Mouse (Mus musculus) fibroblast of lung, adult 2 months (primary cell): ENCODE measurements around the gene Rubcn.

Experiments used
- DNase-seq: peaks from one replicate; pipeline ENCODE4 v3.0.0-alpha.2; 2011; ENCODE audit warnings: low read depth

The Rubcn gene

DNA sequence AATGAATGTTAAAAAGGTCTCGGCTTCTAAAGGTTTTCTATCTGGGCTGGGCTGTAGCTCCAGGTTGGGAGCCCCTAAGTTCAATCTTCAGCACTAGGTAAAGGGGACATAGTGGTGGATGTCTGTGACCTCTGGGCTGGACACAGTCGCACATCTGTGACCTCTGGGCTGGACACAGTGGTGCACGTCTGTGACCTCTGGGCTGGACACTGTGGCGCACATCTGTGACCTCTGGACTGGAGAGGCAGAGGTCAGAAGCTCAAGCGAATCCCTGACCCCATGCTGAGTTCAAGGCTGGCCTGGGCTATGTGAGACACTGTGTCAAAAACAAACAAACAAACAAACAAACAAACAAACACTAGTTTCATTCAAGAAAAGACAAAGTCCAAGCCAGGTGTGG lies 7.3 kb downstream of the Rubcn start:
- no peak for DNase-seq

DNA sequence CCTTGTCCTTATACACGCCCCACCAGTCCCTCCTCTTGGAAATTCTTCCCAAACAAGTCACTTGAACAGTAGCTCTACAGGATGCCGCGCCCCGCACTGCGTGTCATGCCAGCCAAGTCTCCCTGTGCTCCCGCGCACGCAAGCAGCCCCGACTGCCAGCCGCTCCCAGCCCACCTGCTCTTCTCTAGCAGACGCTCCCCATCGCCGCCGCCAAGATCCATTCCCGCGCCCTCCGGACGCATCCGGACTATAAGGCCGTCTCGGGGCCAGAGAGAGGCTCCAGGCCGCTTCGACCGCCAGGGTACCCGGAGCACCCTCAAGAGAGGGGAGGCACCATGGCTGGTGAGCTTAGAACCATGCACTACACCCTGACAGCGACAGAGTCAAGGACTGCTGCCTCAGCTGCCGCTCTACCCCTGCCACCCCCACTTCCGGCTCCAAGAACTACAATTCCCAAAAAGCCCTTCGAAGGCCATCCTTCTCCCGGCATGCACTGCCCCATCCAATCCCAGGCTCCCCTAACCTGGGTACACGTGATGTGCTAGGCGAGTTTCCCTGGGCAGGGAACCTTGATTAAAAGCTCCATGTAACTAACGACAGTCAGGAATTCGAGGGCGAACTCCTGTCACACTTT lies 9.5 kb downstream of the Rubcn start:
- peak; percentile 74 for DNase-seq

DNA sequence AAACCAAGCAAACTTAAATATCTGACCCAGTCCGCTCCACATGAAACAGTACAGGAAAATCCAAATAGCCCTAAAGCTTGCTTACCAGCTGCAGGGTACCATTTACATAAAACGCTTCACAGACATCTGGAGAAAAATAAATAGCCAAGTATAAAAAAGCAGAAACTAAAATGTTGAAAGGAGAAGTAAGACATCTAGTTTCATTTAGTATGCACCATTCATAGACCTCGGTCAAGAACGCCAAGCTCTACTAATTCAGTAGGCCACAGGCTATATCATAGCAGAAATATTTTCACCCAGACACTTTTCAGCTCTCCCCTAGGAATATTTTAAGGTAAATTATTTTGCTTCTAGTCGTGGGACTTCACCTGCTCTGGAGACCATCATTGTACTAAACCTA lies 10.9 kb downstream of the Rubcn start:
- no peak for DNase-seq

DNA sequence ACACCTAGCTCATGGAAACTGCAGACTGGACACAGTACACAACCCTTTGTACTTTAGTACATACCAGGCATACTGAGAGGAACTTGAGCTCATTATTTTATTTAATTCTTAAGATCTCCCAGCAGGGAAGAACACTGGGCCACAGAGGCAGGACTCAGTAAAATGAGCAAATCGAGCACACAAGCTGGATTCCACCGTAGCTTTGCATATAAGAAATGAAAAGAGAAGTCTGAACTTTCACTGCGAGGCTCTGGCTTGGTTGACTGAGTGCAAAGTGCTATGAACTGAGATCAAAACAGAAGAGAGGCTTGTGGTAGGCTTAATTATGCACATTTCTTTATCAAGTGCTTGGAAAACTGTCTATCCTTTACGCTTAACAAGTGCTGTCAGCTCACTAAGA lies 12.2 kb downstream of the Rubcn start:
- DNase-seq, result no peak

DNA sequence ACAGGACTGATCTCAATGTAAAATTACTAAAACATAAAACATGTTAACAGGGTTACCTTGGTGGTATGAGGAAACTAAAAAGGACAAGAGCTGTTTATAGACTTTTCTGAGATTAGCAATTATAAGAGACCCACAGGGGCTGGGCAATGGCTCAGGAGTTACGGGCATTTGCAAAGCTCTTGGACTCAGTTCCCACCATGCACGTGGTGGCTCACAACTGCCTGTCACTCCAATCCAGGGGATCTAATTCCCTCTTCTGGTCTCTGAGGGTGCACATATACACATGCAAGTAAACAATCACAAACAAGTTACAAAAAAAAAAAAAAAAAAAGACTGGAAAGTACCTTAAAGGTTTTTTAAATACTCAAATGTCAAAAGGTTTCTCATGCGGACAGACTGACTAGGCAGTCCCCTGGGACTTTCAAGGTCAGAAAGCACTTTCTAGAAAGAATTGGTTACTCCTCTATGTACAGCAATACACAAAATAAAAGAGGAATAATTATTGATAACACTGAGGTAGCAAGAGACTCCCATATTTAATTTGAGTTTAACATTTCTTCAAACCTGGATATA lies 15.7 kb downstream of the Rubcn start:
- no peak for DNase-seq

DNA sequence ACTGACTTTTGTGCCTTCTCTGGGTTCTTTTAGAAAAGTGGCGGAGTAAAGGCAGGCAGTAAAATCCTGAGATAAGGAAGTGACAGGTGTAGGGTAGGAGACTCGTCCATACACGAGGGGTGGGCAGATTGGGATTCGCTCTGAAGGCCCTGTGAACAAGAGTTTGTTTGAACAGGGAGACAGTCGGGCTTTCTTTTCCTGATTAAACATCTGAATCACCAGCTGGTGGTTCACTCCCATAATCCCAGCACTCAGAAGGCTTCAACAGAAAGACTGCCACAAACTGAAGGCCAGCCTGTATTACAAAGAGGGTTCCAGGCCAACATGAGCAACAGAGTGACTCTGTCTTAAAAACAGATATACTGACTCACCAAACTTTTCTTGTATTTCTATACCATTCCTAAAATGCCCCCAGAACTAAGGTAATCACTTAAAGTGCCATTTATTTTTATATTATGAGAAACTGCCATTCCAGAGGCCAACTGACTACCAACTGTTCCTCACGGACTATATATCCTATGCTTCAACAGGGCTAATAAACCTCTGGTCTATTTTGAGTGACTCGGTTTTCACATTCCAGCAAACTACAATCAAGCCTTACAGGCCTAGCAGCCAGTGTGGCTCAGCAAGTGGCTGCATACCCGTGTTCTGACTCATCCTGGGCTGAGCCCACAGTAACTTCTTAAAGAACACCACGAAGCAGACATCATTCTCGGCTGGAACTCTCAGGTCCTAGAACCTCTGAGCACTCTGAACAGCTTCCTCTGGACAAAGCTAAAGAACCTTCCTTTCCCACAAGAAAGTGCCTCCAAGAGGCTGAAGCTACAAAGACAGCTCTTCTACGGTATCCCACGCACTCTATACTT lies 18.6 kb downstream of the Rubcn start:
- DNase-seq, result peak; percentile 87

DNA sequence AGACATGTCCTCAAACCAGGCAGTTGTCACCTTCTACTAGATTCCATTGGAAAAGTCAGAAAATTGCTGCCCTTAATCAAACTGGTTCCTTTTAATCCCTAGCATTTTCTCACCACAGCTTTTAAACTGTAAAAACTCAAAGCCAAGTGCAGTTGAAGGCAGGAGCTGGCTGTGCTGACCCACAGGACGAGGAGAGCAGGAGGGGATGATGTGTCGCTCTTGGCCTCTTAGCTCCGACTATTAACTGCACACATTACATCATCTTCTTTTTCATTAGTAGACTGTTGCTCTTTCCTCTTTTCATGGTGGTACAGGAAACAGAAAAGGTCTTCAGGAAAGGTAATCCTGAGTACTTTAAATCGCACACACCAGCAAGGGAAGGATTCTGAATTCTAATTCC lies 19.2 kb downstream of the Rubcn start:
- DNase-seq, result peak; percentile 19

DNA sequence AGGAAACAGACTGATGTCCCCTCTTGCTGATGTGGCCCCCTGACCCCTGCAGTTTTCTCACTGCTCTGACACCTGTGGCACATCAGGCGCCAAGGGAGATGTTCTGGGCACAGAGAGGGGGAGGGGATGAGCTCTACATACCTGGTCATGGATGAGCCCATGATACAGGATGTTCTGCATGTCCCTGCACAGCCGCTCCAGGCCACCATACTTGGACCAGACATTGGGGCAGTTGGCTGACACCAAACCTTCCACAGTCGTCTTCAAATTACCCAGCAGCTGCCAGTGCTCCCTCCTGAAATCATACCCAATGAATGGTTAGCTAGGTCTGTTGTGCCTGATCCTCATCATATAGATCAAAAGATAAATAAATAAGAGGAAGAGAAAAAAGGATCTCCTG lies 20.8 kb downstream of the Rubcn start:
- DNase-seq, result no peak

DNA sequence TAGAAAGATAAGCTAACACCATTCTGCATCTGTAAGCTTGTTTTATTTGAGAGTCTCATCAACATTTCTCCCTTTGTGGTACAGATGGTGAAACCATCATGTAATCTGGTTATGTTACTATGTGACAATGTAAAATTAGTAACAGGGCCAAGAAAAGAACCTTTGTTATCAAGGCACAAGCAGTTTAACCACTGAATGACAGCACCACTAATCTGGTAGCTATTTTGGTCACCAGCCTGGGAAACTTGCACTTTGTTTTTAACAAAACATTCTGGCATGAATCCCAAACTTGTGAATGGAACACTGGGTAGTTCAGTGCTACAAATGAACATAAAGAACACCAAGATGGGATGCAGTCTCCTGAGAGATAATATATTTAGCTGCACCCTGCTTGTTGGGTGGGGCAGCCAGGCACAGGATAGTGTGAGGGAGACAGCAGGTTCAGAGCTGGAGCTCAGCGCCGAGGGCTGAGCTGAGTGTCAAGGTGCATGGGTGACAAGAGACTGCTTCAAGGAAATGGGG lies 23.5 kb downstream of the Rubcn start:
- peak; percentile 53 for DNase-seq

DNA sequence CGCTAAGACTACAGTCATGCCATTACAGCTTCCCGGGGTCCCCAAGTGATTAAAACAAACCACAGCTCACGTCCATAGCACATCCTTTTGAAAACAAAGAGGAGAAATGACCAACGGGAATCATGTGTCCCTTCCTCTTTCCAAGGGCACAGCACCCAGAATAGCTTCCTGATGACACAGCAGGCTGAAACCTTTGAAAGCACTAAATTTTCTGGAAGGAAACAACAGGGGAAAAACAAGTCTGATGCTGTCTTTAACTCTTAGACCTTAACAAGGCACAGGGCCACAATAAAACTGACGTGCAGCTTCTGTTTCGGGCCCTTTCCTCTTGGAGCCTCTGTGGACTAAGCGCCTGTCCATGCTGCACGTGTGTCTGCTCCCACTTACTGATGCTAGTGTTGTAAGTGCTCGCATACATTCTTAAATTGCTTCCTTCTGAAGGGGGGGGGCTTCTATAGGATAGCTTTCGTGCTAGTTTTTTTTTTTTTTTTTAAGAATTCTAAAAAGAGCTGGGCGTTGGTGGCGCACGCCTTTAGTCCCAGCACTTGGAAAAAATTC lies 24.0 kb downstream of the Rubcn start:
- DNase-seq, result no peak

DNA sequence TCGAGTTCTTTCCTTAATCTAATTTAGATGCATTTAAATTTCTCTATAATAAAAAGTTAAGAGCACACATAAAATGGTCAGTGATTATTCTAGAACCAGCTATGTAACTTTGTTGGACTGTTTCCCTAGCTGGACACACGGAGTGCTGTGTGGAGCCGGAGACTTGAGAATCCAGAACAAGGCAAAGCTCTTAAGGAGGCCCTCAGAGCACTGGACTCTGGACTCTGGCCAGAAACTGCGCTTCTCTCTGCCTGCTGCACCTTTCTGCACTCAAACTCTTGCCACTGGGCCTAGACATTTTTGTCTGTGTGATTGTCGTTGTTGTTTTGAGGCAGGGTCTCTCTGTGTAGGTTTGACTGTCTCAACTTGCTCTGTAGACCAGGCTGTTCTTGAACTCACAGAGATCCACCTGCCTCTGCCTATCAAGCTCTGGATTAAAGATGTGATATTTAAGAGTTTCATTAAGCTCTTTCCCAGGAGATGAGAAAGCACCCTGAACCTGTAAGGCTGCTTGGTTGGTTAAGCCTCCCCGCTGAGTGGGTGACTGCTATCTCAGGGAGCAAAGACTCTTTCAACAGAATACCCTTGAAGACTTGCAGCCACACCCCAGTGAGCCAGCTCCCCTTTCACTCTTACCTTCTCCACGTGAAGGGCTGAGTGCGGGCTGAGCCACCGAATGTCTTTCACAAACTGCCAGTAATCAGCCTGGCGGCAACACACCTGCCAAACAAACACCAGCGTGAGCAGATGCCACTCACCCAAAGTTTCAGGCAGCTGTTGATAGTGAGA lies 28.3 kb downstream of the Rubcn start:
- no peak for DNase-seq

DNA sequence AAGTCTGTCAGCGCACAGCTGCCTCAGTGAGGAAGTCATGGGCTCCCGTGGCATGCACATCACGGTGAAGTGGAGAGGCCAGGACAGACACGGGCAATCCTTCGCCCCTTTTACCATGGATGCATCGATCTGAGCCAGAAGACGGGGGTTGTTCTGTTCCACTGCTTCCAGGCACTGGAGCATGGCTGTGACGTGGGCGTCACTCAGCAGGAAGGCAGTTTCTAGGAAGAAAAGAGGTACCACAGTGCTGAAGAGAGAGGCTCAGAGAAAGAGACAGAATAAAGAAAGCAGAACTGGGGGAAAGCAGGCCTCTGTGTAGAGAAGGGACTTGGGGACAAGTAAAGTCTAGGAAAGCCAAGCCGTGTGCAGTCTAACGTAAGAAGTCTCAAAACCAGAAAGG lies 30.5 kb downstream of the Rubcn start:
- DNase-seq, result no peak

DNA sequence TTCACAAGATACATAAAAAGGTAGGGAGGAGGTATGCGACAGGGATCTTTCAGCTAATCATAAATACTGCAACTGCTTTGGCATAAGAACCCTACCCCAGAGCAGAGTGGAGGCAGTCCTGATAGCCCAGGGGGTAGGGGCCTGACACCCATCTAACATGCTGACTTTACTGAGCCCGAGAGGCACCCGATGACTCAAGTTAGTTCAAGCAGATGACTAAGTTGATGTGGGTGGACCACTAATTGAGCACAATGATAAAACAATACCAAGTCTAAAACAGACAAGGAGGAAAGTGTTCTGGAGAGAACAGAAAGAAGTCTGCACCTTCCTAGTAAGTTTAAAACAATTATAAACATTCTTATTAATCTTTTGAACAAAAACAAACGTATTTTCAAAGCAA lies 46.1 kb downstream of the Rubcn start:
- no peak for DNase-seq

DNA sequence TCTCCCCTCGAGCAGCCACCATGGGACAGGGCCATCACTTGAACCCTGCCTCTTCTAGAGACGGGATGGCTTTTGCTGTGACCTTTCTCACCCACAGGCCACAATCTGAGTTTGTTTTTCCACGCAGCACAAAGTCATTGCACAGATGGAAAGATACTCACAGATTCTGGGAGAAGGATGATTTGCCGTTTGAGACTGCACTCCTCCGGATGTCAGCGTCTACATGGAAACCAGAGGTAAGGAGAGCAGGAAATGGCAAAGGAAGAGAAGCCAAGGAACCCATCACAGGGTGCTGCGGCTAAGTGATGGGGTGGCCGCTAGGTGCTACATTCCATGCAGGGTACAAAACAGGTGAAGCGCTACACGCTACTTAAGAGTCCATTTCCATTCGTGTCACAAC lies 48.5 kb downstream of the Rubcn start:
- DNase-seq, result no peak

DNA sequence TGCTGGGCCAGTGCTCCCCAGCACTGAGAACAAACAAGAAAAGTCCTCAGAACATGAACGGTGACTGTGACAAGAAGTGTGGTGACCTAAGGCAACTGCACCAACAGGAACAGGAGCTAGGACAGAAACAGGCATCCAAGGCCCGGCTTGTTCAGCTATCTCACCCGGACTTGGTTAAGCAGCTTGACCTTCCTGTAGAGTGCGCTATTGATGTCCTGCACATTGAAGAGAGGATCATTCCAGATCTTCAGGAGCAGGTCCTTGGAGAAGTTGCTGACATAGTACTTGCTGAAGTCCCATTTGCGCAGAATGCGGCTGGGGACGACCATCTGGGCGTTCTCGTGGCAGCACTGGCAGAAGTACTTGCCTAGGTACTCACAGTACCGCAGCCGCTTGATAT lies 51.0 kb downstream of the Rubcn start:
- no peak for DNase-seq

DNA sequence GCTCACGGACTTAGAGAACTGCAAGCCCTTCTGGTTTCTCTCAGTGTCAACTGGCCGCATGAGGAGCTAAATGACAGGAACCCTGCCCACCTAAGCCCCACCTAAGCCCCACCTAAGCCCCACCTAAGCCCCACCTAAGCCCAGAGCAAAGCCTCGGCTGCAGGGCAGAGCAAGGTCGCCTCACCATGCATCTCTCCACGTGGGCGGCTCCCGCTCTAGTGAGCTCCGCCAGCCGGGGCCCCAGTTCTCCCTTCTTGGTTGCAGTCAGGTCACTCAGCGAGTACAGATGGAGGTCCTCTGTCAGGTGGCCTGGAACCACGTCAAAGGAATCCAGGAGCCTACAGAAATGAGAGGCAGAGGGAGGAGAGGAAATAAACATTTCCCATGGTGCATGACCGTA lies 52.2 kb downstream of the Rubcn start:
- DNase-seq, result no peak

DNA sequence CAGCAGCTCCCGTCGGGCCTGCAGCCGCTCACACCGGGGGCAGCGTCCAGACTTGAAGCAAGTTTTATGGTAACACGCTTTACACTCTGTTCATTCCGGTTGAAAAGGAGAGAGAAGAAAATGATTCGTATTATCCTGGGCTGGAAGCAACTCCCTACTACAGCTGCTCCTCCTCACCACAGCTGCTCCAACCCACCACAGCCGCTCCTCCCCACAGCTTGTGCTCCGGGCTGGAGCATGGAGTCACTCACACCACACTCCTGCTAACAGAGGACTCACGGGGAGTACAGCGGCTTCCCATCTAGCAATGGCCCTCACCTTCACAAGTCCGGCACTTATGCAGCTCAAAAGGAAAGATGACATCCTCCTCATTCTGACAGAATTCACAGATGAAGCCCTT lies 53.5 kb downstream of the Rubcn start:
- DNase-seq, result no peak

DNA sequence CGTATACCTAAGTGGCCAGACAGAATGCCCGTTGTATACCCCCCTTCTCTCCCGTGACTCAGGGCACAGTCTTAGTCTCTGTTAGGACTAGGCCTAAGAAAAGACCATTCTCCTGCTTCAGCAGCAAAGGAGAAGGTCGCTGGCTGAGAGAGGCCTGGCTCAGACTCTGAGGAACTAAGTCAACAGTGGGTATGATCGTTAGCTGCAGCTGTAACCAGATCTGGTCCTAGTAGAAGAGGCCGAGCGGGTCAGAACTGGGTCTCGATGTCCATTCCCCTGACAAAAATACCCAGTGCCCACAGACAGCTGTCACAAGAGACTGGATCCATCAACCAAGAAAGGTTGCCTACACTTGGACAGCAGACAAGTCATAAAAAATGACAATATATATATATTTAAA lies 54.1 kb downstream of the Rubcn start:
- no peak for DNase-seq

DNA sequence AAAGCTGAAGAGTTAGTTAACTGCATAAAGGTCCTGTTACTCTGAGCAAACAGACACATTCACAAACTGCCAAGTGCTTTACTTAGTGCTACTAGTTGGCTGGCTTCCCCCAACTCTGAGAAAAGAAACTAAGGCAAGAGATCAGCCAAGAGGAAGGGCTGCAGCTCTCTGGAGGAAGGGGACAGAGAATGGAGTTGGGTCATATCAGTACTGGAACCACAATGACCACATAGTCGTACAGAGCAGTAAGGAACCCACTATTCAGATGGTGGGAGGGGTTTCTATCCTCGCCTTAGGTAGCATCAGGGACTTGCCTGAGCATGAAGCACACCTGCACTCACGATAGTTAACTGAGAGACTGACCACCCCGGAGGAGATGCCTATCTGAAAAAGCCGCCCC lies 54.7 kb downstream of the Rubcn start:
- no peak for DNase-seq

DNA sequence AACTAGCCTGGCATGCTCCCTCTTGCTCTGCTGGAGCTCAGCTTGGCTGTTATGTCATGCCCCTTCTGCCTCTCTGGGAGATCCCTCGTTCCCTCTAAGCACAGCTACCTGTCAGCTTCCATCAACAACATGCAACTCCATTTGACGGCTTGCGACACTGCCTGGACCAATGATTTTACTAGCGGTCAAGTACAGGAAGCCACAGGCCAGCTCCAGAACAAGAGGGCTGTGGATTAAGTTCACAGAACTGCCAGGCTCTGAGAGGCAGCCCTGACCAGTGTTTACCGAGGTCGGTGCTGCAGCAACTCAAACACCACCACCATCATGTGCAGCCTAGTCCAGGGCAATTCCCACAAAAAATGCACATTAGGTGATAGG lies 55.1 kb downstream of the Rubcn start:
- DNase-seq, result peak; percentile 63

DNA sequence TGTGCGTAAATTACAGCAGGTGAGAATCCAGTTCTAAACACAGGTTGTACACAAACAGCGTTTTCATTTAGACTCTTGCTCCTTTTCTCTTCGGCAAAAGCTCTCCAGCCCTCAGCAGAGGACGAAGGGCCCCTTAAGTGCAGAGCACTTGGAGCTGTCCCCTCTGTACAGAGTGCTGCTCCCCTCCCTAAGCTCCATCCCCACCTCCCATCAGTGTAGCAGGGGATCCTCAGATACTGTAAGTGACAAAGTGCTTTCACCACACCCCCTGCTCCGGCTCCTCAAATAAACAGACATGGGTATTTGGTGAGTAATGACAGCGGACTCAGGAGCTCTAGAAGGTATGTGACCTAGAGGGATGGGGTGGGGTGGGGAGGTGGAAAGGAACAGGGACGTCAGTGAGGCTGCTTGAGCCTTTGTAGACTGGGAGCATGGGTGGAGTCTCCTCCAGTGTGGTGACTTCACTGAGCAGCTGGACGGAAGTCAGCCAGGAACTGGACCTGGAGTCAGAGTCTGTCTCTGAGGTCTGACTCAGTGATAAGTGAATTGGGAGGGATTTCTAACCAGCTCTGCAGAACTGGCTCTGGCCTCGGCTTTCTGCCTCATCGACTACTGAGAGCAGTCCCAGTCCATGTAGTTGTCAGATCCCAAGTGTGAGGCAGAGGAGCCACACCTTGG lies 55.7 kb downstream of the Rubcn start:
- DNase-seq, result peak; percentile 72

DNA sequence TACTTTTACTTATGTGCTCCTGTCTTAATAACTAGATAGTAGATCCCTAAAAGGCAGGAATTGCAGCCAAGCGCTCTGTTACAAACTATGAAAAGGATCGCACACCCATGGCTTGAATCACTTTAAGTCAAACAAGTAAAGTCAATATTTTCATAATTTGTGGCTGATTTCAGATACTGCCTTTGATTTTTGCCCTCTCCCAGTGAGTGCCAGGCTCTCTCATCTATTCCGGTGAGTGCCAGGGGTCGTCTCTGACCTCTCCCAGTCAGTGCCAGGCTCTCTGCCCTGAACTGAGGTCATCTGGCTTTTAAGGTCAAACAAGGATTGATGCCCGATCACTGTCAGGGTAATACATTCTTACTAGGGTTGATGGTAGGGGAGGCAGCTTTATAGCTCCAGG lies 59.1 kb downstream of the Rubcn start:
- DNase-seq, result no peak
